Mouse (Mus musculus) gastrocnemius, adult 2 months (tissue): Measurements from ENCODE around the gene Pde11a. TPM values are rescaled to one million over a fixed set of nuclear protein-coding genes. Genes with fewer than 3 reads are reported as not detected.
A peak's percentile ranks its signal among the peaks of the same experiment; 100 is the strongest.

Source experiments
- DNase-seq: peaks from one replicate; pipeline ENCODE4 v3.0.0; 2022
- H3K27ac ChIP-seq: fragments of 200-600 bp; 2 replicates; pipeline ENCODE4 v1.8.1; 2022; ENCODE audit warnings: mild to moderate bottlenecking
- H3K4me3 ChIP-seq: fragments of 200-600 bp; 2 replicates; pipeline ENCODE4 v1.8.1; 2022; ENCODE audit warnings: mild to moderate bottlenecking, moderate library complexity
- CTCF ChIP-seq: fragments of 200-600 bp; IDR thresholded peaks from 2 replicates; pipeline ENCODE4 v1.8.1; 2022; ENCODE audit warnings: antibody characterized with exemption, mild to moderate bottlenecking, moderate library complexity
- intact Hi-C: fragments of 180-260 bp; cut with DNase I; formaldehyde crosslinking; loops from one replicate; pipeline ENCODE4 v1.15.1; 2025
- total RNA-seq, 2 experiments: library from RNA; stranded (reverse); gene quantifications; 2 replicates each; pipeline ENCODE4 v1.2.3; 2021

The Pde11a gene
- total RNA-seq, 2 experiments from 2014 or later, result 0.17 to 0.33 TPM

GRCm38 (mm10) chr2:76090506-76090905 lies 248.1 kb downstream of the Pde11a start:
- no peak for DNase-seq
- intact Hi-C loops, result no loop called here
- H3K27ac ChIP-seq, result no peak overlapping the region
- no peak overlapping the region for H3K4me3 ChIP-seq
- TF ChIP-seq CTCF, result no peak

- intact Hi-C loops, result no loop called here
- Histone ChIP-seq H3K27ac (no peak overlapping the region), H3K4me3 (no peak overlapping the region)
- TF ChIP-seq CTCF, result no peak
- no peak for DNase-seq
Measured at GRCm38 (mm10) chr2:76088844-76089243, 249.7 kb downstream of the Pde11a start.

- TF ChIP-seq CTCF, result no peak
- Histone ChIP-seq H3K4me3 (no peak overlapping the region), H3K27ac (no peak overlapping the region)
- no peak for DNase-seq
- intact Hi-C loops, result no loop called here
Measured at GRCm38 (mm10) chr2:76088413-76088812, 250.2 kb downstream of the Pde11a start.

DNA sequence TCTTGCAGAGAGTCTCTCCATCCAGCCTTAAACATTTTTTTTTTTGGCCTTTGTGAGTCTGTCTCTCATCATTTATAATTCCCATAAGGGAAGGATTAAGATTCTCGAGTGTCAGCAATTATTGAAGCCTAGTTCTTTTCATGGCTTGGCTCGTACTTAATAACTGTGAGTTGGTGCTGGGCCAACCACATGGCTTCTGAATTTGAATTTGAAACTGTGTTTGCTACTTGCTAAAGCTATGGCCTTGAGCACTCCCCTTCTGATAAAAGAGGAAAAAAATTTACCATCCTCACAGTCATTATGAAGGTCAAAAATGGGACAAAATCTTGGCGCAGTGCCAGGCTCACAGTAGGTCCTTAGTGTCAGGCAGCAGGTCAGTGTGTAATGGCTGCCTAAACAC lies 251.4 kb downstream of the Pde11a start:
- no peak for TF ChIP-seq CTCF
- intact Hi-C loops, result no loop called here
- H3K27ac ChIP-seq, result no peak overlapping the region
- no peak for DNase-seq
- H3K4me3 ChIP-seq, result no peak overlapping the region

DNA sequence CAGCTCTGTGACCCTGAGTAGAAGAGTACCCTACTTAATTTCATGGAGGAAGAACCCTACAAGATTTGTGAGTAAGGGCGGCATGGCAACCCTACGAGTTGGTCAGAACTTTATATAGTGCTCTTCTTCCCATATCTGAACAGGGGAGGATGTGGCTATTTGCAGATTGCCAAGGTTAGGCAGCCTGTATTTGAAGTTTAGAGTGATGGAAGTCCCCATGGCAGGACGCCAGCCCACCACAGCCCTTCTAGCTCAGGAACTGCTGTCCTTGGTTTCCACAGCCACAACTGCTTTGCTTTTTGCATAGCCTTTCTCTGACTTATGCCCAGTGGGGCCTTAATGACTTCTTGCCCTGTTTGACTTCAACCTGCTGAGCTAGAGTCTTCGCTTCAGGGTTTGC lies 253.6 kb downstream of the Pde11a start:
- no peak for TF ChIP-seq CTCF
- H3K27ac ChIP-seq, result no peak overlapping the region
- intact Hi-C loops, result no loop called here
- no peak overlapping the region for H3K4me3 ChIP-seq
- DNase-seq, result no peak

- Histone ChIP-seq H3K4me3 (no peak overlapping the region), H3K27ac (no peak overlapping the region)
- intact Hi-C loops, result no loop called here
- no peak for TF ChIP-seq CTCF
- DNase-seq, result no peak
Measured at GRCm38 (mm10) chr2:76083901-76084300, 254.7 kb downstream of the Pde11a start.

- intact Hi-C loops, result no loop called here
- TF ChIP-seq CTCF, result no peak
- no peak for DNase-seq
- H3K4me3 ChIP-seq, result no peak overlapping the region
- H3K27ac ChIP-seq, result no peak overlapping the region
Measured at GRCm38 (mm10) chr2:76083396-76083795, 255.2 kb downstream of the Pde11a start.

- TF ChIP-seq CTCF, result no peak
- no peak overlapping the region for H3K4me3 ChIP-seq
- intact Hi-C loops, result no loop called here
Measured at GRCm38 (mm10) chr2:76081991-76082390, 256.6 kb downstream of the Pde11a start.

DNA sequence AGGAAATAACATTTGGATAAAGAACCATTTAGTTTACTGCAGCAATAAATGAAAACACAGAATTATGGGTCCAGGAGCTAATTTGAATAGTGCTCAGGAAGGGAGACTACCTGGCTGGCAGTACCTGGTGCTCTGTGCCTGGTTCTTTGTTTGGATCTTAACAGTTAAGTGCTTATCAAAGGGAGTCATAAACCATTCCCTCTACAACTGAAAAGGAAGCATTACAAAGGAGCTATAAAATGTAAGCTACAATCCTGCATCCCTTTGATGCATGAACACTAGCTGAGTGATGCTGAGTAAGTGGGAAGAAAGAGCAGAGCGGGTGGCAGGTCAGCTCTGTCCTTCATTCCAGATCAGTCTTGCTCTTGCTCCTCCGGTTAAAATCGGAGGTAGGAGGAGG lies 258.0 kb downstream of the Pde11a start:
- intact Hi-C loops, result no loop called here
- no peak for TF ChIP-seq CTCF

More at GRCm38 (mm10) chr2:76081991-76082390, 256.6 kb downstream of the Pde11a start:
- H3K27ac ChIP-seq, result no peak overlapping the region
- no peak for DNase-seq

GRCm38 (mm10) chr2:76076838-76077237 lies 261.7 kb downstream of the Pde11a start:
- H3K27ac ChIP-seq, result no peak overlapping the region
- TF ChIP-seq CTCF, result no peak
- no peak for DNase-seq
- intact Hi-C loops, result no loop called here
- no peak overlapping the region for H3K4me3 ChIP-seq

More for the DNA sequence above, 258.0 kb downstream of the Pde11a start:
- DNase-seq, result no peak
- Histone ChIP-seq H3K27ac (no peak overlapping the region), H3K4me3 (no peak overlapping the region)

GRCm38 (mm10) chr2:76076047-76076446 lies 262.5 kb downstream of the Pde11a start:
- TF ChIP-seq CTCF, result no peak
- no peak for DNase-seq
- intact Hi-C loops, result no loop called here
- no peak overlapping the region for H3K4me3 ChIP-seq
- no peak overlapping the region for H3K27ac ChIP-seq

GRCm38 (mm10) chr2:76073079-76073478 lies 265.5 kb downstream of the Pde11a start:
- TF ChIP-seq CTCF, result no peak
- intact Hi-C loops, result no loop called here
- DNase-seq, result no peak
- Histone ChIP-seq H3K4me3 (no peak overlapping the region), H3K27ac (no peak overlapping the region)

GRCm38 (mm10) chr2:76070432-76071306 lies 267.9 kb downstream of the Pde11a start:
- intact Hi-C loops, result loop anchor here (2.0 kb wide), 2 partner anchors 80 to 188 kb away; no protein-coding TSS in a partner anchor

DNA sequence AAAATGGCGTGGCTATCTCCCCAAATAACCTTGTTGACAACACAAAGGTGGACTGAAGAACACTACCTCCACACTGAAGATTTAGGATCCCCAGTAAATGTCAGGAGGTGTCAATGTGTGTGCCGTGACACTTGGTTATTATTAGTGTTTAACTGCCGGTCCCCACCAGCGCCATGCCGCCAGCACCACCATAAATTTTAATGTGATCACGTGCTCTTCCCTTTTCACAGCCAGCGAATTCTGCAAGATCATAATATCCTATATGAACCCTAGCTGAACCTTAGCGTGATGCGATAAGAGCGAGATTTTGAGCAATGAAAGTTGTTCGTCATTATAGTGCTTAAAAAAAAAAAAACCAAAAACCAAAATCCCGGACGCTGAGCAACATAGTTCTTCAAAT lies 269.3 kb downstream of the Pde11a start:
- intact Hi-C loops, result no loop called here
- no peak for TF ChIP-seq CTCF
- Histone ChIP-seq H3K4me3 (no peak overlapping the region), H3K27ac (no peak overlapping the region)
- no peak for DNase-seq

More at GRCm38 (mm10) chr2:76070432-76071306, 267.9 kb downstream of the Pde11a start:
- Histone ChIP-seq H3K27ac (peak overlapping the region; percentile 67), H3K4me3 (peak overlapping the region; percentile 67)
- TF ChIP-seq CTCF, result peak; percentile 72
- peak; percentile 62 for DNase-seq
